Mouse (Mus musculus) E14TG2a.4 (cell line): ENCODE measurements at regions not wholly inside any gene's neighbourhood (a gene's known extent, or its start where the extent isn't known, plus 50 kb on each side); places are given as distances from the start of the nearest gene placed in this dataset.

ENCODE experiments used
- CTCF ChIP-seq: conservative IDR thresholded peaks from 2 replicates; pipeline ENCODE4 v1.5.1; 2014; ENCODE audit warnings: low read length
- POU5F1 ChIP-seq: IDR thresholded peaks from 2 replicates; pipeline ENCODE4 v1.6.1; 2014; ENCODE audit warnings: low read length, borderline replicate concordance

DNA sequence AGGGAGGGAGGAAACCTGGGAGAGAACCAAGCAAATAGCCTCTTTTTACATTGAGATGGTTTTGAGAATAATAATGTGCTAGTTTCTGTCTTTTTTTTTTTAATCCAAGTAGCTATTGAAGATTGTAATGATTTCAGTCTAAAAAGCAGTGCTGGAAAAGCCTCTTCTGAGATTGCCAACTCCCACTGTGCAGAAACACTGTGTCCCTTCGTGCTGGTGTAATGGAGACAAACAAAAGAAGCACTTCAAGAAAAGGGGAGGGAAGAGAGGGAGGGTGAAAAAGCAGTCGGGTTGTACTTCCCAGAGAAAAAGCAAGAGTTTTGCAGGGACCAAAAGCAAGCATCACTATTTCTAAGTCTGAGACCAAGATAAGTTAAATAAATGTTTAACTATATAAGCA is 669.4 kb upstream of the Mms22l start:
- no peak for TF ChIP-seq CTCF
- no peak for TF ChIP-seq POU5F1
